Mouse (Mus musculus) midbrain, embryonic 12.5 days (tissue): ENCODE measurements around the gene Caly. TPM values are rescaled to one million over a fixed set of nuclear protein-coding genes. Genes with fewer than 3 reads are reported as not detected.

Experiments used
- ATAC-seq: fragments of 200-750 bp; cut with Nextera tagmentation; 2 replicates; pipeline ENCODE4 v1.8.0; 2017; ENCODE audit warnings: low read depth, moderate TSS enrichment, moderate library complexity; ENCODE audit not compliant: low FRiP score
- H3K27ac ChIP-seq: fragments of 300-500 bp; sonication (generic); replicated peaks from 2 replicates; pipeline ENCODE4 v1.5.1; 2016; ENCODE audit warnings: mild to moderate bottlenecking
- H3K27me3 ChIP-seq: fragments of 300-500 bp; sonication (generic); 2 replicates; pipeline ENCODE4 v1.6.1; 2016; ENCODE audit warnings: mild to moderate bottlenecking
- H3K36me3 ChIP-seq: fragments of 300-500 bp; sonication (generic); 2 replicates; pipeline ENCODE4 v1.6.1; 2016
- H3K4me1 ChIP-seq: fragments of 300-500 bp; sonication (generic); 2 replicates; pipeline ENCODE4 v1.6.1; 2016
- H3K4me2 ChIP-seq: fragments of 300-500 bp; sonication (generic); replicated peaks from 2 replicates; pipeline ENCODE4 v1.6.1; 2016; ENCODE audit warnings: mild to moderate bottlenecking, moderate library complexity
- H3K4me3 ChIP-seq: fragments of 300-500 bp; sonication (generic); 2 replicates; pipeline ENCODE4 v1.5.1; 2016; ENCODE audit warnings: mild to moderate bottlenecking
- H3K9ac ChIP-seq: fragments of 300-500 bp; sonication (generic); replicated peaks from 2 replicates; pipeline ENCODE4 v1.6.1; 2016; ENCODE audit warnings: mild to moderate bottlenecking, moderate library complexity
- H3K9me3 ChIP-seq: fragments of 300-500 bp; sonication (generic); 2 replicates; pipeline ENCODE4 v1.6.1; 2016; ENCODE audit warnings: mild to moderate bottlenecking
- WGBS: fragments of 180-500 bp; shearing (Covaris S2); methylation state at CpG from one replicate; pipeline ENCODE4 v1.1.7; 2016; 5-methylcytosine and 5-hydroxymethylcytosine counted together
- polyA plus RNA-seq: library from polyadenylated mRNA; unstranded; fragments of >200 nt; fragmentation: Nextera tagmentation; extraction: Ambion mirVana; gene quantifications from 2 replicates; pipeline ENCODE4 v1.2.1, GENCODE M21; 2016

The Caly gene
- polyA plus RNA-seq, 1 experiment from 2014 or later = 22.3 TPM

- Histone ChIP-seq H3K36me3 (peaks cover 56% of the 10 kb centered on the region), H3K4me3 (no peak overlapping the region), H3K4me2 (no peak overlapping the region), H3K9ac (no peak overlapping the region), H3K27ac (no peak overlapping the region), H3K4me1 (peaks cover 21% of the 10 kb centered on the region), H3K9me3 (no peaks in the 10 kb centered on the region), H3K27me3 (peaks cover 2% of the 10 kb centered on the region)
- no peak for ATAC-seq
- WGBS = 95% methylated on average over 10 of the region's 10 CpGs
Observed at GRCm38 (mm10) chr7:140032366-140032765, 50.0 kb downstream of the Caly start.

- WGBS = 94% methylated on average over 12 of the region's 12 CpGs
- Histone ChIP-seq H3K4me3 (no peak overlapping the region), H3K9ac (no peak overlapping the region), H3K9me3 (no peaks in the 10 kb centered on the region), H3K4me1 (peaks cover 15% of the 10 kb centered on the region), H3K27ac (no peak overlapping the region), H3K36me3 (peaks cover 56% of the 10 kb centered on the region), H3K4me2 (no peak overlapping the region), H3K27me3 (no peaks in the 10 kb centered on the region)
- no peak for ATAC-seq
Observed at GRCm38 (mm10) chr7:140031771-140032170, 50.6 kb downstream of the Caly start.

Other genes with a start within 250 kb of the Caly start
- 27.0 and 30.3 TPM in 2 replicates for gene Adgra1, start 248.4 kb downstream of the Caly start, polyA plus RNA-seq
- gene Kndc1, start 187.9 kb downstream of the Caly start, polyA plus RNA-seq = 1.2 and 1.5 TPM in 2 replicates
- not detected in 2 replicates for gene Utf1, start 138.8 kb downstream of the Caly start, polyA plus RNA-seq
- 0.45 and 0.52 TPM in 2 replicates for gene 6430531B16Rik, start 103.8 kb downstream of the Caly start, polyA plus RNA-seq
- 3.6 and 3.9 TPM in 2 replicates for gene Adam8, start 90.0 kb downstream of the Caly start, polyA plus RNA-seq
- 41.9 and 45.2 TPM in 2 replicates for gene Zfp511, start 46.2 kb downstream of the Caly start, polyA plus RNA-seq
- 70.6 and 72.7 TPM in 2 replicates for gene Tubgcp2, start 45.9 kb downstream of the Caly start, polyA plus RNA-seq
- gene Msx3, start 33.5 kb downstream of the Caly start, polyA plus RNA-seq = 2.5 and 6.9 TPM in 2 replicates
- gene Prap1, start 10.8 kb upstream of the Caly start, polyA plus RNA-seq = not detected in 2 replicates
- 14.6 and 16.1 TPM in 2 replicates for gene Fuom, start 19.9 kb upstream of the Caly start, polyA plus RNA-seq
- gene Paox, start 33.3 kb upstream of the Caly start, polyA plus RNA-seq = 9.8 and 11.3 TPM in 2 replicates
- 136 and 142 TPM in 2 replicates for gene Echs1, start 33.9 kb upstream of the Caly start, polyA plus RNA-seq
- 26.1 and 28.8 TPM in 2 replicates for gene Mtg1, start 55.0 kb upstream of the Caly start, polyA plus RNA-seq
- gene Sprn, start 72.3 kb upstream of the Caly start, polyA plus RNA-seq = 2.8 and 3.1 TPM in 2 replicates
- gene Olfr522, start 82.2 kb upstream of the Caly start, polyA plus RNA-seq = not detected in 2 replicates
- not detected in 2 replicates for gene Olfr523, start 90.7 kb upstream of the Caly start, polyA plus RNA-seq
- gene Olfr524, start 123.4 kb upstream of the Caly start, polyA plus RNA-seq = not detected in 2 replicates
- not detected in 2 replicates for gene Cd163l1, start 135.7 kb upstream of the Caly start, polyA plus RNA-seq
- gene 5830411N06Rik, start 164.7 kb upstream of the Caly start, polyA plus RNA-seq = not detected in 2 replicates
- not detected in 2 replicates for gene Olfr525, start 238.3 kb upstream of the Caly start, polyA plus RNA-seq